Mouse (Mus musculus) bone marrow, adult 2 months (tissue): ENCODE measurements around the gene Gcnt4.

Experiments used
- CTCF ChIP-seq: fragments of 200-500 bp; IDR thresholded peaks from 2 replicates; pipeline ENCODE4 v1.5.1; 2011; ENCODE audit warnings: low read length, control low read depth; ENCODE audit not compliant: control insufficient read depth, insufficient read depth
- POLR2A ChIP-seq: fragments of 200-500 bp; IDR thresholded peaks from 2 replicates; pipeline ENCODE4 v1.6.1; 2011; ENCODE audit warnings: low read depth, mild to moderate bottlenecking, control low read depth, low read length, borderline replicate concordance; ENCODE audit not compliant: control insufficient read depth

GRCm38 (mm10) chr13:96995243-96995642 lies 70.8 kb downstream of the Gcnt4 start:
- no peak for TF ChIP-seq CTCF
- no peak for TF ChIP-seq POLR2A
